ENCODE assay signal across 8 mouse cellular contexts in genomic region chr4:116596978-116597881, GRCm38 (mm10). TPM values are rescaled to one million over a fixed set of nuclear protein-coding genes. Genes with fewer than 3 reads are reported as not detected.
DNase-seq lines count a peak whose midpoint lies in the region; ATAC-seq and TF ChIP-seq lines count a peak whose summit lies in the region.

No protein-coding gene starts in this region.

- peak overlapping the region; percentile 68 for H3K9ac ChIP-seq in lung, postnatal 0 days (replicated peaks; ENCODE audit: low read depth)

- 1% methylated on average over 50 of the region's 50 CpGs for WGBS in hindbrain, embryonic 10.5 days
- under 1% methylated on average over 50 of the region's 50 CpGs for WGBS in lung, postnatal 0 days

- H3K27me3 ChIP-seq in hindbrain, embryonic 10.5 days (ENCODE audit: insufficient read depth, poor library complexity, severe bottlenecking) = no peaks in the 10 kb centered on the region
- H3K27me3 ChIP-seq in lung, postnatal 0 days (replicated peaks; ENCODE audit: insufficient read depth, low read length) = no peaks in the 10 kb centered on the region

- TF ChIP-seq EP300 in lung, postnatal 0 days (IDR thresholded peaks at IDR 0.05) = peak; percentile 36; the same call in 1 of the 2 replicates

- peak overlapping the region; percentile 77 for H3K4me2 ChIP-seq in lung, postnatal 0 days (replicated peaks; ENCODE audit: low read depth, low read length)

- H3K4me3 ChIP-seq in hindbrain, embryonic 10.5 days = peak overlapping the region; percentile 74
- peak overlapping the region; percentile 58 for H3K4me3 ChIP-seq in lung, postnatal 0 days (ENCODE audit: low read depth, low read length)

- peak; percentile 71 for DNase-seq in MN1 (ENCODE audit: low spot score)
- peak; percentile 92 for DNase-seq in cerebellum, adult 9-10 months
- DNase-seq in hindbrain, embryonic 10.5 days (ENCODE audit: low spot score) = peak; percentile 90
- DNase-seq in layer of hippocampus, adult 9-11 months = peak; percentile 89
- peak; percentile 96 for DNase-seq in lung, postnatal 0 days (ENCODE audit: low spot score)
- peak; percentile 77 for DNase-seq in ovary, postnatal 14 days (ENCODE audit: low spot score)
- peak; percentile 56 for DNase-seq in thymus, postnatal 14 days

- peak; percentile 89 for ATAC-seq in frontal cortex, adult (ENCODE audit: low TSS enrichment)
- peak; percentile 97 for ATAC-seq in lung, postnatal 0 days

- TF ChIP-seq CTCF in lung, postnatal 0 days (IDR thresholded peaks at IDR 0.05) = peak; percentile 53

- H3K9me3 ChIP-seq in hindbrain, embryonic 10.5 days = no peaks in the 10 kb centered on the region
- no peaks in the 10 kb centered on the region for H3K9me3 ChIP-seq in lung, postnatal 0 days (ENCODE audit: low read length)

- H3K36me3 ChIP-seq in hindbrain, embryonic 10.5 days = peaks cover 63% of the 10 kb centered on the region
- peaks cover 12% of the 10 kb centered on the region; the same call in 1 of the 2 replicates for H3K36me3 ChIP-seq in lung, postnatal 0 days (ENCODE audit: insufficient read depth, low read length)

- peaks cover 25% of the 10 kb centered on the region for H3K4me1 ChIP-seq in hindbrain, embryonic 10.5 days (replicated peaks)
- H3K4me1 ChIP-seq in lung, postnatal 0 days (ENCODE audit: insufficient read depth, low read depth, low read length) = peaks cover 13% of the 10 kb centered on the region; the same call in 1 of the 2 replicates

- H3K27ac ChIP-seq in hindbrain, embryonic 10.5 days = peak overlapping the region; percentile 84
- H3K27ac ChIP-seq in lung, postnatal 0 days (ENCODE audit: low read length) = peak overlapping the region; percentile 78

RNA-seq across cellular contexts. Expression of gene Ccdc17, which starts 0.8 kb away (rescaled TPM):
- 1.9 and 3.6 TPM in 2 replicates for polyA plus RNA-seq in hindbrain, embryonic 10.5 days (2016; fragmentation: Nextera tagmentation; extraction: Ambion mirVana)
- polyA plus RNA-seq in lung, postnatal 0 days (2015; fragmentation: Nextera tagmentation; extraction: Ambion mirVana) = 46.2 and 47.5 TPM in 2 replicates

RNA-seq across cellular contexts. Expression of gene Nasp, which starts 30.5 kb away (rescaled TPM):
- 178 and 293 TPM in 2 replicates for polyA plus RNA-seq in hindbrain, embryonic 10.5 days (2016; fragmentation: Nextera tagmentation; extraction: Ambion mirVana)
- polyA plus RNA-seq in lung, postnatal 0 days (2015; fragmentation: Nextera tagmentation; extraction: Ambion mirVana) = 22.5 and 24.5 TPM in 2 replicates

RNA-seq across cellular contexts. Expression of gene Gpbp1l1, which starts 39.8 kb away (rescaled TPM):
- 21.4 and 27.8 TPM in 2 replicates for polyA plus RNA-seq in hindbrain, embryonic 10.5 days (2016; fragmentation: Nextera tagmentation; extraction: Ambion mirVana)
- polyA plus RNA-seq in lung, postnatal 0 days (2015; fragmentation: Nextera tagmentation; extraction: Ambion mirVana) = 34.2 and 37.1 TPM in 2 replicates

RNA-seq across cellular contexts. Expression of gene Tmem69, which starts 41.5 kb away (rescaled TPM):
- 25.0 and 29.7 TPM in 2 replicates for polyA plus RNA-seq in hindbrain, embryonic 10.5 days (2016; fragmentation: Nextera tagmentation; extraction: Ambion mirVana)
- polyA plus RNA-seq in lung, postnatal 0 days (2015; fragmentation: Nextera tagmentation; extraction: Ambion mirVana) = 10.3 and 10.7 TPM in 2 replicates

RNA-seq across cellular contexts. Expression of gene Akr1a1, which starts 54.2 kb away (rescaled TPM):
- polyA plus RNA-seq in hindbrain, embryonic 10.5 days (2016; fragmentation: Nextera tagmentation; extraction: Ambion mirVana) = 559 and 600 TPM in 2 replicates
- polyA plus RNA-seq in lung, postnatal 0 days (2015; fragmentation: Nextera tagmentation; extraction: Ambion mirVana) = 699 and 734 TPM in 2 replicates

Comparison
In these comparisons a context has a peak if more than half of its experiments do, and no peak if none do; other contexts are left out.
1. Peak in every context shown above with its lines: DNase-seq, ATAC-seq, H3K4me3 ChIP-seq and H3K27ac ChIP-seq.
2. RNA of gene Ccdc17, which starts 0.8 kb away (polyA plus RNA-seq): 46.2 to 47.5 TPM in lung, postnatal 0 days; 1.9 to 3.6 TPM in hindbrain, embryonic 10.5 days; every median in the first group is over 10 times any median in the second.